Mouse (Mus musculus): ENCODE results near the gene Pmis2.

Gene Pmis2

DNA sequence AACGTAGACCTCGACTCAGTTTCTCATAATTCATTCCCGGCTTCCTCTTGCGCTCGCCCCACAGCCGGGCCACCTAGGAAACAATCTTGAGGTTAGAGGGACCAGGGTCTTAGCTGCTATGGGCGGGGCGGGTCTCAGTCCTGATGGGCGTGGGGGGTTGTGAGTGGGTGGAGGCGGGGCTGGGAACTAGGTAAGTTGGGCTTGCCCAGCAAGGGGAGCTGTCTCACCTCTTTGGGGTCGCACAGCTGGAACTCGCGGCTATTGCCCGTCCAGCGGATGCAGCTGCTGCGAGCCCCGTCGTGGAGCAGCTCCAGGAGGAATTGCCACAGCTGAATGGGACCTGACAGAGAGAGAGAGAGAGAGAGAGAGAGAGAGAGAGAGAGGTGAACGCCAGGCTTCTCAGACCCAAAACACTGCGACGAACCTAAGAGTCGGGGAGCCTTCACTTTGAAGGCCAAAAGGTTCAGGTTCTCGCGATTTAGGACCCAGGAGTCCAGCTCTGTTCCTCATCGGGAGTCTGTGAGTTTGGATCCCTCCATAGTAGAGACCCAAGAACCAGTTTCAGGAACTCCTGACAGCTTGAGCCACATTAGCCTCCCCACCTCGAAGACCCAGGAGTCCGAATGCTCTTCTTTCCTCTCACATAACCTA lies 37.5 kb downstream of the Pmis2 start:
- no peak for DNase-seq

DNA sequence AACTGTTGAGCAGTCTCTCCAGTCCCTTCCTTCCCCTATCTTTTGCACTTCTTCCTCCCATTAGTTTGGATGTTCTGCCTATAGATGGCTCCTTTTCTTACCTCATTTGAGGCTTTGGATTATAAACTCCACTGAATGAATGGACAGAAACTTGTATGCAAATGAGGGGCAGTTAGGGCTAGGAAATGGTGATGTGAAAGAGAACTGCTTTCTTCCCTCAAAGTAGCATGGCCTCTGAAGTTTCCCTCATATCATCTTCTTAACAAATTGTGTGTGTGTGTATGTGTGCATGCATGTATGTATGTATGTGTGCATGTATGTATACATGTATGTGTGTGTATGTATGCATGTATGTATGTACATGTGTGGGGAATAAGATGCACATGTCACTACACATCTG lies 42.4 kb downstream of the Pmis2 start:
- no peak for DNase-seq

DNA sequence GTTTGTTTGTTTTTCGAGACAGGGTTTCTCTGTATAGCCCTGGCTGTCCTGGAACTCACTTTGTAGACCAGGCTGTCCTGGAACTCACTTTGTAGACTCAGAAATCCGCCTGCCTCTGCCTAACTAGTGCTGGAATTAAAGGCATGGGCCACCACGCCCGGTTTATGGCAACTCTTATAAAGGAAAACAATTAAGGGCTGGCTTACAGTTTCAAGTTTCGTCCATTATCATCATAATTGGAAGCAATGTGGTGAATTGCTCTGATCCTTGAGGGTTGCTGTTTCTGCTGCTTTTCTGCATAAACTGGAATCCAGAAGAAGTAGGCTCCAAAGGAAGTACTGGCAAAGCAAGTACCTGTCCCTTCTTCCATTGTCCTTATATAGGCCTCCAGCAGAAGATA lies 44.8 kb downstream of the Pmis2 start:
- DNase-seq, result no peak

DNA sequence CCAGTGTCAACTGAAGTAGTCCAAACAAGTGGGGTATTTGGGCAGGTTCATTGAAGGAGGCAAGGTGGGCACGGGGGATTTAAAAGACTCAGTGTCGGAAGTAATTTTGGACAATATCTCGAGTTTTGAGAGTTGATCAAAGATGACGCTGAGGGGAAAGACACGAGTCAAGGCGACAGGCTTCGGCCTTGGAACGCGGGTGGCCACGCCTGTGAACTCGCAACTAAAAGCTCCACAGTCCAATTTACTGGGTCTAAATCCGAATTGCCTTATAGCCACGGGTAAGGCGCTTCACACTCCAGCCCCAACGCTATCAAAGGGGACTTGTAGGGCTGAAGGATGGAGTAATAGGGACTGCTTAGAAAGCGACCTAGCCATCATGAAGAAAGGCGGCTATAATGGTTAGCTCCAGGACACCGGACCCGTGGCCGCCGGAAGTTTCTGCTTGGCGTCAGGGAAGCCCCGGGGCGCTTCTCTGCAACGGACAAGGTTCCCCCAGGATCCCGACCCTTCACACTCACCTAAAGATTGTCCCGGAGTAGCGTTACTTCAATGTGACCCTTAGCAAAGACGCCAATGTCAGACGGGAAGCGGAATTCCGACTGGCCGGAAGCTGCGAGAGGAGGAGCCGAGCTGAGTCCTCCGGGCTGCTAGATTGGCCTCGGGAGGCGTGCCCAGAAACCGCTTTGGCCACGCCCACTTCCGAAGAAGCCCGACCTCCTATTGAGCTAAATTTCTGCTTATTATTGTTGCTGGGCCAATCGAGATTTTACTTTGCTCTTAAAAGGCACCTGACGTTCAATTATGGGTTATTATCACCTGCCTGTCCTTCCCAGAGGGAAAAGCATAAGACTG lies 45.6 kb downstream of the Pmis2 start, which contains the start of gene Cox6b1:
Gene Cox6b1, minus strand, starts transcription at position 622 of the 855 bp plus-strand sequence.
- peak; percentile 85 for DNase-seq

Data from right cerebral cortex, postnatal 14 days (tissue).